Mouse (Mus musculus) kidney, postnatal 0 days (tissue): ENCODE measurements around the gene Rin3. TPM values are rescaled to one million over a fixed set of nuclear protein-coding genes. Genes with fewer than 3 reads are reported as not detected.

Experiments
- ATAC-seq: fragments of 200-750 bp; cut with Nextera tagmentation; replicated peaks from 2 replicates; pipeline ENCODE4 v1.8.0; 2017; ENCODE audit warnings: low read depth, moderate number of reproducible peaks, moderate TSS enrichment, moderate library complexity; ENCODE audit not compliant: low FRiP score
- DNase-seq: peaks from one replicate; pipeline ENCODE4 v3.0.0-alpha.2; 2016; ENCODE audit warnings: low spot score
- H3K27ac ChIP-seq: fragments of 300-500 bp; sonication (generic); 2 replicates; pipeline ENCODE4 v1.5.1; 2014; ENCODE audit warnings: mild to moderate bottlenecking
- H3K27me3 ChIP-seq: fragments of 300-500 bp; sonication (generic); 2 replicates; pipeline ENCODE4 v1.6.1; 2014; ENCODE audit warnings: low read length, mixed read lengths; ENCODE audit not compliant: insufficient read depth
- H3K36me3 ChIP-seq: fragments of 300-500 bp; sonication (generic); 2 replicates; pipeline ENCODE4 v1.6.1; 2014; ENCODE audit warnings: low read length, mixed read lengths; ENCODE audit not compliant: insufficient read depth
- H3K4me1 ChIP-seq: fragments of 300-500 bp; sonication (generic); replicated peaks from 2 replicates; pipeline ENCODE4 v1.6.1; 2014; ENCODE audit warnings: antibody characterized with exemption, low read length, mixed read lengths; ENCODE audit not compliant: insufficient read depth
- H3K4me2 ChIP-seq: fragments of 300-500 bp; sonication (generic); 2 replicates; pipeline ENCODE4 v1.6.1; 2014; ENCODE audit warnings: mild to moderate bottlenecking, low read length, moderate library complexity, mixed read lengths
- H3K4me3 ChIP-seq: fragments of 300-500 bp; sonication (generic); replicated peaks from 2 replicates; pipeline ENCODE4 v1.5.1; 2014; ENCODE audit warnings: low read depth, low read length
- H3K9ac ChIP-seq: fragments of 300-500 bp; sonication (generic); 2 replicates; pipeline ENCODE4 v1.6.1; 2014; ENCODE audit warnings: low read depth, low read length
- H3K9me3 ChIP-seq: fragments of 300-500 bp; sonication (generic); replicated peaks from 2 replicates; pipeline ENCODE4 v1.6.1; 2016; ENCODE audit warnings: low read length, inconsistent platforms, mixed read lengths
- CTCF ChIP-seq: IDR thresholded peaks from 2 replicates; pipeline ENCODE4 v1.5.1; 2016; ENCODE audit warnings: antibody characterized with exemption, low read depth, mild to moderate bottlenecking, moderate library complexity
- WGBS: fragments of 180-500 bp; shearing (Covaris S2); extraction: QIAGEN DNeasy Blood & Tissue Kit; methylation state at CpG from one replicate; pipeline ENCODE4 v1.1.7; 2014; 5-methylcytosine and 5-hydroxymethylcytosine counted together
- polyA plus RNA-seq: library from polyadenylated mRNA; unstranded; fragments of >200 nt; fragmentation: Nextera tagmentation; extraction: Ambion mirVana; gene quantifications from 2 replicates; pipeline ENCODE4 v1.2.1, GENCODE M21; 2015

Rin3 gene
- polyA plus RNA-seq, 1 experiment from 2014 or later, result 8.8 TPM

DNA sequence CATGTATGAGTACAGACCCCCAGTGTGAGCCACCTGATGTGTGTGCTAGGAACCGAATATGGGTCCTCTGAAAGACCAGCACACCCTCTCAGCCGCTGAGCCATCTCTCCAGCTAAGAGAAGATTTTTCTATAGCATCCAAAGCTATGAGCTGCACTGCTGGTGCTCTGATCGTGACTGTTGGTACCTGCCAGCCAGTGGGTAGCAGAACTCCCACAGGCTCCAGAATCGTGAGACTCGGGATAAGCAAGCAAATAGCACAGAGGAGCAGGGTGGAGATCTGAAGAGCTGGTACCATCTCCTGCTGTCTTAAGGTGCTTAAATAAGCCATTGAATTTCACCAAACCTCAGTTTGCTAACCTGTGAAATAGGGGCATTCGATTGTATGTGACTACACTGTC lies 34.7 kb upstream of the Rin3 start:
- Histone ChIP-seq H3K9me3 (no peaks in the 10 kb centered on the region), H3K27me3 (no peaks in the 10 kb centered on the region), H3K9ac (no peak overlapping the region), H3K4me3 (no peak overlapping the region), H3K27ac (no peak overlapping the region), H3K36me3 (no peaks in the 10 kb centered on the region), H3K4me1 (no peaks in the 10 kb centered on the region), H3K4me2 (no peak overlapping the region)
- WGBS, result 91% methylated on average over 6 of the region's 6 CpGs
- no peak for DNase-seq
- no peak for ATAC-seq
- TF ChIP-seq CTCF, result no peak

GRCm38 (mm10) chr12:102250316-102250715 lies 32.5 kb upstream of the Rin3 start:
- DNase-seq (no peak), ATAC-seq (no peak)
- no peaks in the 10 kb centered on the region for H3K4me1 ChIP-seq
- no peaks in the 10 kb centered on the region for H3K36me3 ChIP-seq
- H3K27me3 ChIP-seq, result no peaks in the 10 kb centered on the region
- no peak overlapping the region for H3K9ac ChIP-seq
- 87% methylated on average over 4 of the region's 4 CpGs for WGBS
- no peak overlapping the region for H3K27ac ChIP-seq
- no peak overlapping the region for H3K4me2 ChIP-seq
- TF ChIP-seq CTCF, result no peak
- no peaks in the 10 kb centered on the region for H3K9me3 ChIP-seq
- no peak overlapping the region for H3K4me3 ChIP-seq

GRCm38 (mm10) chr12:102251070-102251469 lies 31.8 kb upstream of the Rin3 start:
- Histone ChIP-seq H3K27me3 (no peaks in the 10 kb centered on the region), H3K4me1 (no peaks in the 10 kb centered on the region), H3K9ac (no peak overlapping the region), H3K36me3 (no peaks in the 10 kb centered on the region), H3K9me3 (no peaks in the 10 kb centered on the region), H3K4me2 (no peak overlapping the region), H3K27ac (no peak overlapping the region), H3K4me3 (no peak overlapping the region)
- ATAC-seq (no peak), DNase-seq (no peak)
- TF ChIP-seq CTCF, result no peak
- 74% methylated on average over 3 of the region's 3 CpGs for WGBS

- TF ChIP-seq CTCF, result peak; percentile 48
- ATAC-seq (no peak), DNase-seq (peak; percentile 31)
- Histone ChIP-seq H3K4me1 (no peaks in the 10 kb centered on the region), H3K9me3 (no peaks in the 10 kb centered on the region), H3K36me3 (no peaks in the 10 kb centered on the region), H3K4me2 (no peak overlapping the region), H3K27ac (no peak overlapping the region), H3K4me3 (no peak overlapping the region), H3K9ac (no peak overlapping the region), H3K27me3 (no peaks in the 10 kb centered on the region)
- WGBS, result 52% methylated on average over 3 of the region's 3 CpGs
These were observed 30.9 kb upstream of the Rin3 start for GRCm38 (mm10) chr12:102251985-102252384.

GRCm38 (mm10) chr12:102252525-102252924 lies 30.3 kb upstream of the Rin3 start:
- Histone ChIP-seq H3K4me2 (no peak overlapping the region), H3K4me3 (no peak overlapping the region), H3K27ac (no peak overlapping the region), H3K9me3 (no peaks in the 10 kb centered on the region), H3K4me1 (no peaks in the 10 kb centered on the region), H3K9ac (no peak overlapping the region), H3K27me3 (no peaks in the 10 kb centered on the region), H3K36me3 (no peaks in the 10 kb centered on the region)
- DNase-seq, result no peak
- no peak for ATAC-seq
- WGBS, result 65% methylated on average over 1 of the region's 1 CpGs
- TF ChIP-seq CTCF, result no peak

DNA sequence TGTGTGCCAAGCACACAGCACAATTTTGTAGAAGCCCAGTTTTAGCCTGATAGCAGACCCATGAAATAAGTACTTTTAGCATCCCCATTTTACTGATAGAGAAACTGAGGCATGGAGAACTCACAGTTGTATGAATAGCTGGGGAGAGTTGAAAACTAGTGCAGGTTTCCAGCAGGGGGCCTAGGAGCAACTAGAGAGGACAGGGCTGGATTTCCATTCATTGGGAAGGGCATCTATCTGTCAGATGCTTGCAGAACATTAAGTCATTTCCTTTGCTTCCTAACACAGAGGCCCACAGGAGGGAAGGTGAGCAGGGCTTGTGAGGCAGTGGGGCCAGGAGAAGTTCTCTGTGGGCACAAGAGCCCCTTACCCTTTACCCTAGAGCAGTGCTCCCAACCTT lies 27.8 kb upstream of the Rin3 start:
- Histone ChIP-seq H3K36me3 (no peaks in the 10 kb centered on the region), H3K4me2 (no peak overlapping the region), H3K9me3 (no peaks in the 10 kb centered on the region), H3K27me3 (no peaks in the 10 kb centered on the region), H3K9ac (no peak overlapping the region), H3K27ac (no peak overlapping the region), H3K4me1 (no peaks in the 10 kb centered on the region), H3K4me3 (no peak overlapping the region)
- ATAC-seq (no peak), DNase-seq (no peak)
- peak; percentile 46 for TF ChIP-seq CTCF

GRCm38 (mm10) chr12:102258522-102259112 lies 24.2 kb upstream of the Rin3 start:
- H3K9me3 ChIP-seq, result no peaks in the 10 kb centered on the region

More at GRCm38 (mm10) chr12:102258522-102259112, 24.2 kb upstream of the Rin3 start:
- no peak overlapping the region for H3K4me2 ChIP-seq
- H3K9ac ChIP-seq, result no peak overlapping the region
- no peak overlapping the region for H3K27ac ChIP-seq
- no peak for TF ChIP-seq CTCF
- no peak overlapping the region for H3K4me3 ChIP-seq
- no peak for ATAC-seq
- DNase-seq, result no peak
- H3K27me3 ChIP-seq, result no peaks in the 10 kb centered on the region
- peaks cover 10% of the 10 kb centered on the region for H3K4me1 ChIP-seq
- WGBS, result 79% methylated on average over 3 of the region's 3 CpGs
- H3K36me3 ChIP-seq, result no peaks in the 10 kb centered on the region
